Mouse (Mus musculus) liver, adult 2 months (tissue): ENCODE results near the gene Rtkn2. TPM values are rescaled to one million over a fixed set of nuclear protein-coding genes. Genes with fewer than 3 reads are reported as not detected.

Source experiments
- DNase-seq: peaks from one replicate; pipeline ENCODE4 v3.0.0-alpha.2; 2011; ENCODE audit warnings: low read depth, low spot score; ENCODE audit errors: extremely low read depth
- H3K27ac ChIP-seq: fragments of 200-500 bp; replicated peaks from 2 replicates; pipeline ENCODE4 v1.5.1; 2012; ENCODE audit warnings: low read depth, mild to moderate bottlenecking, control low read depth, inconsistent platforms, low read length; ENCODE audit not compliant: insufficient read depth
- H3K27me3 ChIP-seq: fragments of 200-500 bp; 2 replicates; pipeline ENCODE4 v1.6.1; 2012; ENCODE audit warnings: mild to moderate bottlenecking, moderate library complexity, low read length, inconsistent platforms; ENCODE audit not compliant: control insufficient read depth, insufficient read depth
- H3K36me3 ChIP-seq: fragments of 200-500 bp; 2 replicates; pipeline ENCODE4 v1.6.1; 2012; ENCODE audit warnings: low read length, inconsistent platforms; ENCODE audit not compliant: control insufficient read depth, insufficient read depth
- H3K4me1 ChIP-seq: fragments of 200-500 bp; 2 replicates; pipeline ENCODE4 v1.6.1; 2011; ENCODE audit warnings: low read length; ENCODE audit not compliant: control insufficient read depth, insufficient read depth
- H3K4me3 ChIP-seq: fragments of 200-500 bp; 2 replicates; pipeline ENCODE4 v1.5.1; 2011; ENCODE audit warnings: low read depth, mild to moderate bottlenecking, control low read depth, low read length, moderate library complexity; ENCODE audit not compliant: insufficient read depth
- H3K79me2 ChIP-seq: fragments of 200-500 bp; 2 replicates; pipeline ENCODE4 v1.6.1; 2012; ENCODE audit warnings: inconsistent platforms, mild to moderate bottlenecking, low read length, moderate library complexity; ENCODE audit not compliant: control insufficient read depth, insufficient read depth
- H3K9ac ChIP-seq: fragments of 200-500 bp; 2 replicates; pipeline ENCODE4 v1.6.1; 2012; ENCODE audit warnings: low read depth, mild to moderate bottlenecking, control low read depth, inconsistent platforms, low read length
- CTCF ChIP-seq: fragments of 200-500 bp; IDR thresholded peaks from 2 replicates; pipeline ENCODE4 v1.5.1; 2011; ENCODE audit warnings: low read depth, low read length, control low read depth
- POLR2A ChIP-seq: fragments of 200-500 bp; IDR thresholded peaks from 2 replicates; pipeline ENCODE4 v1.6.1; 2011; ENCODE audit warnings: low read length, control low read depth; ENCODE audit not compliant: insufficient read depth; ENCODE audit errors: extremely low read depth
- WGBS: fragments of 180-500 bp; shearing (Covaris S2); methylation state at CpG from one replicate; pipeline ENCODE4 v1.1.7; 2018; 5-methylcytosine and 5-hydroxymethylcytosine counted together
- polyA plus RNA-seq: library from polyadenylated mRNA; depleted of rRNA; stranded (reverse); fragments of >200 nt; gene quantifications from 2 replicates; pipeline ENCODE4 v1.2.3, GENCODE M21; 2012
- total RNA-seq: library from RNA; depleted of rRNA; stranded (reverse); fragments of >200 nt; gene quantifications from 2 replicates; pipeline ENCODE4 v1.2.3, GENCODE M21; 2014

Rtkn2 gene
- total and polyA plus RNA-seq, 2 experiments, result 0.09 TPM; not detected in 1

DNA sequence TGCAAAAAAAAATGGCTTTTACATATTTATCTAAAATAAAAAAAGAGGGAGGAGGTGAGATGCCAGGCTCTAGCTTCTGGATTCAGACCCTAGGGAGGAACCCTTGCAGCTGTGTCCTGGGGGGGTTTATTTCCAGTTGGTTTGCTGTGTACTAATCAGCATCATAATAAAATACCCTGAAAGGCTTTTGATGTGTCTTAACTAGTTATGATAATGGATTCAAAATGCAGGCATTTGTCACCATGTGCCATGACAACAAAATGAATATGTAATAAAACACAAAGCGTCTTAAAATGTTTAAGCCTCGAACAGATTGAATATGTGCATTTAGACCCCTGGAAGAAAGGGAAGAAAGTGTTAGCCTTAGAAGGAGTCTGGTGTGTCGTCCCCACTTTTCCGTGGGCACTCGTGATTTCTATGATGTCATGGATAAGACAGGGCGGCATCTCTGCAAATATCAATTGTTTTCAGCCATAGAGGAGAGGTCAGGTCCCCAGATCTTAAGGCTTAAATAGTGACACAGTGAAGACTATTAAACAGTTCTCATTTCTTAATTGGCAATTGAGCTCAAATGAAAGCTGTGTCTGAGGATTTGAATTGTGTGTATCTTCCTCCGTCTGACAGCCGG, 59.7 kb downstream of the Rtkn2 start:
- Histone ChIP-seq H3K36me3 (no peaks in the 10 kb centered on the region), H3K27me3 (no peaks in the 10 kb centered on the region), H3K9ac (no peak overlapping the region), H3K79me2 (no peaks in the 10 kb centered on the region), H3K4me1 (no peaks in the 10 kb centered on the region), H3K4me3 (no peak overlapping the region), H3K27ac (no peak overlapping the region)
- DNase-seq, result no peak
- TF ChIP-seq CTCF (no peak), POLR2A (no peak)
- WGBS, result 94% methylated on average over 8 of the region's 8 CpGs

DNA sequence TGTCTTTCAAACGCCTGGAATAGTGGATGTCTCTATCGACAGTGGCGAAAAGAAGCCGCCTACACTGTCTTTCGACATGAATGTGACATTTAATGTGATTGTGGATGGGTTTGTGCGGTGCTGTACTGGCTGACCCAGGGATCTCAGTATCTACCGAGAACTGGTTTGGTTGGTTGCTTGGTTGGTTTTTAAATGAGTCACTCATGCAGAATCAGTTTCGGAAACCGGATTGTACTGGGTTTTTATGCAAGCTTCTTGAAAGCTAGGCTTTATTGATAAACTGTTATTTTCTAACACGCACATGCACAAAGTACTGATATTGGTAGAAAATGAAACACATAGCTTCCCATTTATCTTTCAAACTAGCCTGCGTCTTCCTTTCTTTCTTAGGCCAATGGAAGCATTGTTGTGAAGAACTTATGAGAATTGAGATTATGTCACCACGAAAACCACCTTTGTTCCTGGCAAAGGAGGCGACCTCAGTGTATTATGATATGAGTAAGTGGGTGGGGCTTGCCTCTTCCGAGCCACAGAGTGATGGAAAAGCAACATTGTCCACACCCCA, 60.4 kb downstream of the Rtkn2 start:
- H3K9ac ChIP-seq, result no peak overlapping the region
- WGBS, result 92% methylated on average over 14 of the region's 14 CpGs
- H3K79me2 ChIP-seq, result no peaks in the 10 kb centered on the region
- no peaks in the 10 kb centered on the region for H3K4me1 ChIP-seq
- no peak overlapping the region for H3K4me3 ChIP-seq
- no peak for DNase-seq
- H3K36me3 ChIP-seq, result no peaks in the 10 kb centered on the region
- H3K27ac ChIP-seq, result no peak overlapping the region
- TF ChIP-seq POLR2A (no peak), CTCF (no peak)
- H3K27me3 ChIP-seq, result no peaks in the 10 kb centered on the region

DNA sequence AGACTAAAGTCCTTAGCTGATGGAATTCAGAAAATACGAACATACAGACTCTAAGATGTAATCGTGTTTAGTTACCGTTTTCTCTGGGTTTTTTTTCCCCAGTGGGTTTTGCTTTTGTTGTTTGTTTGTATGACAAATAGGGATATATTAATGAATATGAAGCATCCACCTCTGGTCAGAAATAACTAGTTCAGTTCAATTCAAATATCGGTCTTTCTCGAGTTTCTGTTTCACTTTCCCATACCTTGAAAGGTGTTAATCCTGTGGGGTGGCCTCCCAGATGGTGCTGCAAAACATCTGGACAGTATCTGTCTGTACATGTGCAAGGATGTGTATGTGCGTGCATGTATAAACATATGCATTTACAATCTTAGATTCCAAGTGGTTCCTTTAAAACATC, 61.0 kb downstream of the Rtkn2 start:
- Histone ChIP-seq H3K27me3 (no peaks in the 10 kb centered on the region), H3K4me3 (no peak overlapping the region), H3K4me1 (no peaks in the 10 kb centered on the region), H3K27ac (no peak overlapping the region), H3K36me3 (no peaks in the 10 kb centered on the region), H3K79me2 (no peaks in the 10 kb centered on the region), H3K9ac (no peak overlapping the region)
- DNase-seq, result no peak
- 89% methylated on average over 6 of the region's 6 CpGs for WGBS
- TF ChIP-seq POLR2A (no peak), CTCF (no peak)

DNA sequence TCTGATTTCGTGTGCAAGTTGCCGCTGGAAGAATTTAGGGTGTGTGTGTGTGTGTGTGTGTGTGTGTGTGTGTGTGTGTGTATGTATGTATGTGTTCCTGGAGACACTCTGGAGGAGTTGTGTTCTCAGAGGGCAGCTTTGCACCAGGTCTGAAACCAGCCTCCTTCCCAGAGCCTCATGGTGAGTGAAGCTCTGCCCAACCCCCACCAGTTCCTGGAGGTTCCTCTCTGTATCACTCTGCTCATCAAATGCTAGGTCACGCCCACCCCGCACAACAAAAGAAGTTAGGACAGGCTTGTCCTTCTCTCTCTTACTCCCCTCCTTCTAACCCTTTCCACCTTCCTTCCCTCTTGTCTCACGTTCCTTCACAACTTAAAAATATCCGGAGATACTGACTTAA, 64.6 kb downstream of the Rtkn2 start:
- Histone ChIP-seq H3K4me1 (no peaks in the 10 kb centered on the region), H3K27ac (no peak overlapping the region), H3K9ac (no peak overlapping the region), H3K36me3 (no peaks in the 10 kb centered on the region), H3K4me3 (no peak overlapping the region), H3K27me3 (no peaks in the 10 kb centered on the region), H3K79me2 (no peaks in the 10 kb centered on the region)
- 80% methylated on average over 6 of the region's 6 CpGs for WGBS
- DNase-seq, result no peak
- no peak for TF ChIP-seq CTCF
- no peak for TF ChIP-seq POLR2A

GRCm38 (mm10) chr10:68044864-68045263, 65.5 kb downstream of the Rtkn2 start:
- Histone ChIP-seq H3K27me3 (no peaks in the 10 kb centered on the region), H3K9ac (no peak overlapping the region), H3K27ac (no peak overlapping the region), H3K4me3 (no peak overlapping the region), H3K79me2 (no peaks in the 10 kb centered on the region), H3K36me3 (no peaks in the 10 kb centered on the region), H3K4me1 (no peaks in the 10 kb centered on the region)
- no peak for TF ChIP-seq CTCF
- no peak for TF ChIP-seq POLR2A
- 96% methylated on average over 8 of the region's 8 CpGs for WGBS
- no peak for DNase-seq

GRCm38 (mm10) chr10:68048641-68049305, 69.4 kb downstream of the Rtkn2 start:
- TF ChIP-seq CTCF (no peak), POLR2A (no peak)
- no peaks in the 10 kb centered on the region for H3K36me3 ChIP-seq
- H3K27ac ChIP-seq, result no peak overlapping the region
- H3K9ac ChIP-seq, result no peak overlapping the region
- H3K4me1 ChIP-seq, result no peaks in the 10 kb centered on the region
- no peak for DNase-seq
- H3K27me3 ChIP-seq, result no peaks in the 10 kb centered on the region
- H3K79me2 ChIP-seq, result no peaks in the 10 kb centered on the region
- 72% methylated on average over 8 of the region's 8 CpGs for WGBS
- H3K4me3 ChIP-seq, result no peak overlapping the region
